Mouse (Mus musculus) thymus, postnatal 25 days (tissue): Measurements from ENCODE around the gene Tox2.
A peak's percentile ranks its signal among the peaks of the same experiment; 100 is the strongest.

ENCODE experiments used
- DNase-seq: peaks from one replicate; pipeline ENCODE4 v3.0.0; 2022

The Tox2 gene

DNA sequence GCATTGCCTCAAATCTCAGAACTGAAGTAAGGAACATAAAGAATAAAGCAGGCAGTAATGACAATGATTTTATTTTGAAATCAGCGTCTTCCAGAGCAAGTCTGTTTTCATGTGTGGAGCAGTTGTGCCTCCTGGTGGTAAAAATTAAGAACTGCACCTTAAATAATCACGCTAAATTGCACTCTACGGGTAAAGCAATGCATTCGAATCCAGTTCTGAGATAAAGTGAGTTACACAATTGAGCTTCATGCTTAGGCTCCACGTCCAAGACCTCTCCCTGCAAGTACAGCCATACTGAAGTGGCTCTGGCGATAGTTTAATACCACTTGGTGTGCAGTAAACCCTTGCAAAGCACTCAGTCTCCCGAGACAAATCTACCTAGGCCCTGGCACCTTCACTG, 127.8 kb downstream of the Tox2 start:
- DNase-seq = peak; percentile 50

DNA sequence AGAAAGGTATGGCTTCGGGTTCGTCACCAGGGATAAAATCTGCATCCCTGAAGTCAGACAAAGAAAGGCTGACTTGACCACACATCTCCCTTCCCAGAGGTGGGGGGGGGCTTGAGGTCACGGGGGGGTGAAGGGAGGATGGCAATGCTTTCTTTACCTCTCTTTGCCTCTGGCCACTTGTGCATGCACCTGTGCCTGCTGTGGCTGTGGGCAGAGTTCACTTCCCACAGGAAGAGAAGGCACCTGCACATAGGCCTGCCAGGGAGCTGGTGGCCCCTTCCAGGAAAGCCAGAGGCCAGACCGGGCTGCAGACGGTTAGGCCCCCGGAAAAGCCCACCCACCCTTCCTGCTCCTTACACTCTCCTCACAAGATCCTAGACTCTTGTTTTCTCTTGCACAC, 128.5 kb downstream of the Tox2 start:
- DNase-seq = no peak

DNA sequence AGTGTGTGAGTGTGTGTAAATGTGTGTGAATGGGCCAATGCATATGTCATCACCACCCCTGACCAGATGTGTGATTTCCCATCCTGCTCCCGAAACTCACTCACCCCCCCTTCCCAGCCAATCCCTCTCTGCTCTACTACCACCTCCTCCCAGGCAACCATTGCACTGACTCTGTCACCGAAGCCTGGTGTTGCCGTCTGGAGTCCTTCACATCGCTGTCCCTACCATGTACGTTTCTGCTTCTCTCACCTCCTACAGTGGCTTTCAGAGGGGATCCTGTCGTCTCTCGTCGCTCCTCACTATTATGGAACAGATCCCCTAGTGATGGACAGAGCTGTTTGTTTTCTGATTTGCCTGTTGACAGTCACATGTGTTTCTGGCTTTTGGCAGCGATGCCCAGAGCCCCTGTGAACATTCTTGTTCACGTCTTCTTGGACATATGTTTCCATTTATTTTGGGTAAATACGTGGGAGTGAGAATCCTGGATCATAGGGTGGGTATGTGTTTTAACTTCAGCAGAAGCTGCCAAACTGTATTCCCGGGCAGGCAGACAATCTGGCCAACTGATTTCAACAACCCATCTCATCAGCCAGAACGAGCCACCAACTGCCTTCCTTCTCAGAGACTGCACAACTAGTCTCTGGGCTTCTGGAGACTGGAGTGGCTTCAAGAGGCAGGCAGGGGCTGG, 129.6 kb downstream of the Tox2 start:
- no peak for DNase-seq

DNA sequence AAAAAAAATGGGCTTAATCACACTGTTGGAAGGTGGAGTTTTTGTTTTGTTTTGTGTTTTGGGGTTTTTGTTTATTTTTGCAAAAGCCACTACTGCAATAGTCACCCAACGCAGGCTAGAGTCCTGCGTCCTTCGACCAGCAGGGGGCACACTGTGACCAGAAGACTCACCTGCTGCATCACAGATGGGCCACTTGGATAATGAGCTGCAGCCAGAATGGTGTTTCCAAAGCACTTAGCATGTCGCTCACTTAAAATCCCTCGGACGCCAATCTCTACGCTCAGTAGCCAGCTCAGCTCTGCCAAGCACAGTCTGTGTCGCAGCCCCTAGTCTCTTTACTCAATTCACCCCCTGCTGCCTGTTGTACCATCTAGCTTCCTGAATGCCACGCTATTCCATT, 137.3 kb downstream of the Tox2 start:
- peak; percentile 51 for DNase-seq

DNA sequence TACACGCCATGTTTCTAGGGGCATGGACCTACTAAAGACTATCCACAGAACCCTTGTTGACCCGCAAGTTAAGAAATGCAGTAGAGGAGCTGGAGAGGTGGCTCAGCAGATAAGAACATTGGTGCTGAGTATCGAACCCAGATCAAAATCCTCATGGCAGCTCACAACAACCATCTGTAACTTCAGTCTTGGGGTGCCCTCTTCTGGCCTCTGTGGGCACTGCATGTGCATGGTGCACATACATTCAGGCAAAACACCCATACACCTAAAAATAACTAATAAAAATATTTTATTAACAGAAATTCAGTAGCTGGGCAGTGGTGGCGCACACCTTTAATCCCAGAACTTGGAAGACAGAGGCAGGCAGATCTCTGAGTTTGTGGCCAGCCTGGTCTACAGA, 140.7 kb downstream of the Tox2 start:
- peak; percentile 66 for DNase-seq

DNA sequence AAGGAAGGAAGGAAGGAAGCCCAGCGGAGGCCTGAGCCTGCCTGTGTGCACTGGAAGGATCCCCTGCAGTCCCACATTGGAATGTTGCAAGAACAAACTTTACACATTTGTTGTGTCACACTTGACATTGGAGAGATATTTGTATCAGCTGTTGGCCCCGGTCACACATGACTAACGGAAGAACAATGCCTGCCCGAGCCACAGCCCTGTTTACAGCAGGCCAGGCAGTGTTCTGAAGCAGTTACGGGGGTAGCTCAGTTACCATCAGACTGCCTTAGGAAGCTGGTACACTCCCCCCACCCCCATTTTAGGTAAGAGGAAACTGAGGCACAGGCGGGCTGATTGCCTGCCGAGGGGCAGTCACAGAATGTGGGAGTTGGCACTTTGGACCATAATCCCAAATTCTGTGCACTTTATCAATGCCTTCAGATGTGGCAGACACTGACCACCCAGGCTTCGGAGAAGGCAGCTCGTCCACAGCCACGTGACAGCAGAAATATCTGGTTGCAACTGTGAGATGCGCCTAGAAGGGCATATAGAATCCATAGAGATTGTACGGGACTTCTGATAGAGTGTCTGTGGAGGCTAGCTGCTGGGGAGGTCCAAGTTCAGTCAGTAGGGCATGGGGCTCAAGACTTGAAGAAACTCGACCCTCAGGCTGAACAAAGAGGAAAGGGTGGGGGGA, 142.2 kb downstream of the Tox2 start:
- no peak for DNase-seq

DNA sequence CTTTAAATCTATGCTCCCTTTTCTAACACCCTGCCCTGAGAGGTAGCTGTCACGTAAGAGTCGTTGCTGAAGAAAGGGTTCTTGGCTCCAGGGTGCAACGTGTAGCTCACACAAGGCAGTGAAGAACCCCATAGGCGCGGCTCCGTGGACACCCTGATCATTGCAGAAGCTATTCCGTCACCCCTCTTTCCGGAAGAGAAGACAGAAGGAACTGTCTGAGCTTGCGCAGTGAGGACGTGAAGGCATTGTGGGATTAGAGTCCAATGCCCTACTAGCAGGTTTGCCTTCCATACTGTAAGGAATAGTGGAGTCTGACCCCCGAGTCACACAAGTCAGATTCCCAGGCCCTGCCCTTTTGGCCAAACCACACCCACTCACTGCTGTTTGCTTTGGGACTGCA, 143.6 kb downstream of the Tox2 start:
- DNase-seq = no peak

DNA sequence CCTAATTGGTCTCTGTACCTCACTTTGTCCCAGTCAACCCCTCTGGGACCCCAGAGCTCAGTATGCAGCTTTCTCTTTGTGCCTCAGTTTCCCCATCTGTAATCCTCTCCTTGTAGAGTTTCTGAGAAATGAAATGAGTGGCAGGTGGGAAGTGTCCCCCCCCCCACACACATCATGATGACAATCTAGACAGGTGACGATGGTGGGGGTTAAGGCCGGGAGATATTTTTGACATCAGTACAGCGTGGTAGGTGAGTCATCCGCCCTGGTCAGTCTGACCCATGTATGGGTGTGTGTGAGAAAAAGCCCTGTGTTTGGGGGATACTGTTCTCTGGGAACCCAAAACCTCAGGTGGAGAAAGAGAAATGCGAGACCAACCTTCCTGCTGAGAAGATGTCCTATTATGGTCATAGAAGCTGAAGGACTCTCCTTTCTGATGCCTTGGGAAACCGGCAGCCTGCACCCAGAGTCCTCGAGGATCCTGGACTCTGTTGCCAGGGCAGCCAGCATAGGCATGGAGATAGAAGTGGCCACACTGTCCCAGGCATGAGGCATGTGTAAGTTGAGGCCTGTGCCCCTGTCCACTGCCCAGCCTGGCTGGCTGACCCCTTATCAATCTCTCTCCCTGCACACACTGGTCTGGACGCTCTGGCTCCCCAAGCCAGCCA, 144.7 kb downstream of the Tox2 start:
- no peak for DNase-seq

DNA sequence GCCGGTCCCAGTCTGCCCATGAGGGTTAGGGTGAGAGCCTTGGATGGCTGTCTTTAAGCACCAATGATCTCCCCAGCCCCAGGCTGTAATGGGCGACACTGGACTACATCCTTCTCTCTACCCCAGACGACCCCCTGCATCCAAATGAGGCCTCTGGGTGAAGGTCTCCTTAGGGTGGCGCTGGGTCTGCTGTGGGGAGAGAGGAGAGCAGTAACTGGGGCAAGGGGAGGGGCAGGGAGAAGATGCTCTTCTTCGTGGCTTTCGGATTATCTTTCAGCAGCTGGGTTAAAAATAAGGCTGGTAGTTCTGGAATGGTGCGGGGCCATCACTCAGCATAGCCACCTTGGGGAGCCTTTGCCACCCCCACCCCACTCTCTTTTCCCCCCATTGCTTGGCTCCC, 145.8 kb downstream of the Tox2 start:
- DNase-seq = no peak

DNA sequence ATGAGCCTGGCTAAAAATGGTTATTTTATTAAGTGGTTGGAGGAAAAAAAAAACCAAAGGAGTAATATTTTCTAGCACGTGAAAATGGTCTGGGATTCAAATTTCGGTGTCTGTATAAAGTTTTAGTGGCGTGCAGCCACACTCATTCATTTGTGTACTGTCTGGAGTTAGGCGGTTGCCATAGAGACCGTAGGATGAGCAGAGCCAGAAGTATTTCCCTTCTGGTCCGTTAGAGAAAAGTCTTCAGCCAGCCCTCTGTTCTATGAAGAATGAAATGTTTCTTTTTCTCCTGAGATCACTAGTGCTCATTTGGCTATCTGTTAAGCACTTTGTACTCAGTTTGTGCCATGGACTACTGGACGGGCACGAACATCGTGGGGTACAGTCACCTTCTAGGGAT, 146.5 kb downstream of the Tox2 start:
- no peak for DNase-seq

DNA sequence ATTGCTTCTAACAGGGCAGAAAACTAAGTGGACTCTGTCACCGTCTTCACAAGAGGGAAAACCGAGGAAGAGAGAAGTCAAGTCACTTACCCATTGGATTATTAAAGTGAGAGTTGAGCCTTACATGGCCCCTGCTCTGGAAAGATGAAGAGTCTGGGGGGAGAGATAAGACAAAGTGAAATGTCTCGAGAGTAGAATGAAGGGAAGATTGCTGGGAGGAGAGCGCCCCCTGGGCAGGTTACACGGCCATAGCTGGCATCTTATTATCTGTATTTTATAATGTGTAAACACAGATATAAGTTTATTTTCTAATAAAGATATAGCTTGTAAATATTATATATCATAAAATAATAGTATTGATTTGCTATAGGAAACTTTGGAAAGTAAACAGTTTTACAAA, 147.5 kb downstream of the Tox2 start:
- DNase-seq = no peak

DNA sequence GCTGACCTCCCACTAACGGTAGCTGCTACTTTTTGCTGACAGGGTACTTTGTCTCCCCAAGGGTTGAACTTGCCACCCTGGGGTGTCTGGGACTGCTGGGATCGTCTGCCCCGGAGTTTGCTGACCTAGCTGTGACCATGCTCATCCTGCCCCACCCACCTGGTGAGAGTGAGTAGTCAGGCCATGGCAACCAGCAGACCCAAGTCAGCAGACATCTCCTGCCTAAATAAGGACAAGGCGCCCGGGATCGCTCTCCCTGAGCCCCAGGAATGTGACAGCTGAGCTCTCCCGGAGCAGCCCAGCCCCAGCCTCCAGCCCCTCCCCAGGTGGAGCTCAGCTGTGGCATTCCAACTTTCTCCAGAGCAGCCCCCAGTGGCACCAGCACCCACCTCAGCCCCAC, 150.8 kb downstream of the Tox2 start:
- DNase-seq = no peak

DNA sequence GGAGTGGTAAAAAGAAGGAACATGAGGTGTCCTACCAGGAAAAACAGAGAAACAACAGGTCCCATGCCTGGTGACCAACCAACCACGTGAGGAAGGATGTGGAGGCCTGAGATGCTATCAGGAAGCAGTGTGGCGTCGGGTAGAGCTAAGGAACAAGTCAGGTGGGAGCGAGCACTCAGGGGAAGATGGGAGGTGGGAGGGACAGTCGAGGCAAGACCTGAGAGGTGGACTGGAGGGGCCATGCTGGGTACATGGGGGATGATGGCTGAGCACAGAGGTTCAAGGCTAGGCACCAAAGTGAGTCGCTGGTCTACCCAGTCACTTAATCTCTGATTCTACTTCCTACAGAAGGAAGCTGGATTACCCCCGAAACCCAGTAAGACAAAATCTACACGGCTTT, 152.7 kb downstream of the Tox2 start:
- DNase-seq = no peak

DNA sequence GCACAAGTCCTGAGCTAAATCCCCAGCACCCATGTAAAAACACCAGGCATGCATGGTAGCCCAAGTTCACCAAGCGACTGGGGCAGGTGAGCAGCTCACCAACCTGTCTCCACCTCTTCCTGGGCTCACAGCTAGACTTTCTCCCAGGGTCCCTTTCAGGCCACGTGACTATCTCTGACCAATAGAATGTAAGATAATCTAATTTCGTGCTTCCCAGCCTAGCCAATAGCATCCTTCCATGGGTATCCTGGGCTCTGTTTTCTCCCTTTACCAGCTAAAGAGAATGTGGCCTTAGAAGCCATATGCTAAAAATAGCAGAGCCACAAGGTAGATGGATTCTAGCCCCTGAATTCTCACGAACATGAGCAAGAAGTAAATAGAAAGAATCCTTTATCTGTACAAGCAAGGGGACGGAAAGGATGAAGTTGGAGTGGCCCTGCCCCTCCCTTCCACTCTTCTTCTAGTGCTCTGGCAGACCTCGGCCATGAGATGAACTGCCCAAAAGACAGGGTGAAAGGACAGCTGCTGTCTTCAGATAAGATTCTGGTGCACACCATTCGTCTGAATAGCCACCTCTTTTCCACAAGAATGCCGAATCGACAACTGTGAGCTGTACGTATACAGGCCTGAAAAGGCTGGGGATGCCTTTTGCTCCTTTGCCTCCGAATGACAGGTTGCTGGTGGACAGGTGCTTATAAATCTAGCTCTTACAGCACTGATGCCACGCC, 153.4 kb downstream of the Tox2 start:
- DNase-seq = no peak

DNA sequence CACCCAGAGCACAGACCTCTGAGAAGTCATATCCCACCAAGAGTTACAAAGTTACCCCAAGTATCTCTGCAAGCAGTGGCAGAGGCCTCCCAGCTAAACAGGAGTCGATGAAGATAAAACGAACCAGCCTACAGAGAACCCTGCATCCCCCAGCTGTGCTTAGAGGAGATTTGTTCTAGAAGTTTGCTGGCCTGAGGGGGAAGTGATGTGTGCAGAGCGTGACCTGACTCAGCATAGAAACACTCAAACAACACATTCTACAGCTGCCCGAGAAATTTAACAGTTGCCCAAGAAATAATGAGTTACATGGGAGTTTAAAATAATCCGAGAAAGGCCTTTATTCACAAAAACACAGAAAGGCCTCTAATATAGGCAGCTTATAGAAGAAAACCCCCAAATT, 155.7 kb downstream of the Tox2 start:
- no peak for DNase-seq

DNA sequence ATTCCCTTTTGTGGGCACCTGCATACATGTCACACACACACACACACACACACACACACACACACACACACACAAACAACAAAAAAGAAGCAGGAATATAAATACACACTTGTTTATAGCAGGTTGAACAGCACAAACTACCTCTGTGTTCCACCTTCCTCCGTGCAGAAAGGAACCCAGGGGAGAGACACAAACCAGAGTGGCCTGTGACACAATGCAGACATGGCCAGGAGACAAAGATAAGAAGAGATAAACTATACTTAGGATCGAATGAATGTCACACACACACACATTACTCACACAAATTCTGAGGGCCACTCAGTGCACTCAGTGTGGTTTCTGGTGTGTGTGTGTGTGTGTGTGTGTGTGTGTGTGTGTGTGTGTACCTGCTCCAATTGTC, 156.3 kb downstream of the Tox2 start:
- DNase-seq = no peak

DNA sequence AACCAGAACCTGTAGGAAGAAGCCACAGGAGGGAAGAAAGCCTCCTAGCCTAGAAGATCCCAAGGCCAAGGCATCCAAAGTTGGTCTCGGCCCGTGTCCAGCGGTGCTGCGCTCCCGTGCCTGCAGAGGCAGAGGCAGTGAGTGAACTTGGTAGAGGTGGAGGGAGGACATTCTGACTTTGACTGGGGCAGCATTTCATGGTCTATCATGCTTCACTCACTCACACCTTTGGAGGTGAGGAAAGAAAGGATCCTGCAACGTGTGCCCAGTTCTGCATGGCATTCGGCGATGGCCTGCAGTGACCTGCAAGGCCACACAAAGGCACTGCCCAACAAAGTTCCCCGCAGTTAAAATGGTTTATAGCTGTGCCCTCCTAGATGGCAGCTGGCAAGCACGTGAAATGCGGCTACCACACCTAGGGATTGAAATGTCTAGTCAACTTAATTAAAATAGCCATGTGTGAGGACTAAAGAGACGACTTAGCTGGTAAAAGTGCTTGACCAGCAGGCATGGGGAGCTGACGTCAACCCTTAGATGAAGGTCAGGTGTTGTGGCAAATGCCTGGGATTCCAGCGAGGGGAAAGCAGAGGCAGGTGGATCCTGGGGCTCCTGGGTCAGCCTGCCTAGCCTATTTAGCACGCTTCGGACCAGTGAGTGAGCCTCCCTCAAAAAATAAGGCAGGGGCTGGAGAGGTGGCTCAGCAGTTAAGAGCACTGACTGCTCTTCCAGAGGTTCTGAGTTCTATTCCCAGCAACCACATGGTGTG, 158.1 kb downstream of the Tox2 start:
- no peak for DNase-seq

DNA sequence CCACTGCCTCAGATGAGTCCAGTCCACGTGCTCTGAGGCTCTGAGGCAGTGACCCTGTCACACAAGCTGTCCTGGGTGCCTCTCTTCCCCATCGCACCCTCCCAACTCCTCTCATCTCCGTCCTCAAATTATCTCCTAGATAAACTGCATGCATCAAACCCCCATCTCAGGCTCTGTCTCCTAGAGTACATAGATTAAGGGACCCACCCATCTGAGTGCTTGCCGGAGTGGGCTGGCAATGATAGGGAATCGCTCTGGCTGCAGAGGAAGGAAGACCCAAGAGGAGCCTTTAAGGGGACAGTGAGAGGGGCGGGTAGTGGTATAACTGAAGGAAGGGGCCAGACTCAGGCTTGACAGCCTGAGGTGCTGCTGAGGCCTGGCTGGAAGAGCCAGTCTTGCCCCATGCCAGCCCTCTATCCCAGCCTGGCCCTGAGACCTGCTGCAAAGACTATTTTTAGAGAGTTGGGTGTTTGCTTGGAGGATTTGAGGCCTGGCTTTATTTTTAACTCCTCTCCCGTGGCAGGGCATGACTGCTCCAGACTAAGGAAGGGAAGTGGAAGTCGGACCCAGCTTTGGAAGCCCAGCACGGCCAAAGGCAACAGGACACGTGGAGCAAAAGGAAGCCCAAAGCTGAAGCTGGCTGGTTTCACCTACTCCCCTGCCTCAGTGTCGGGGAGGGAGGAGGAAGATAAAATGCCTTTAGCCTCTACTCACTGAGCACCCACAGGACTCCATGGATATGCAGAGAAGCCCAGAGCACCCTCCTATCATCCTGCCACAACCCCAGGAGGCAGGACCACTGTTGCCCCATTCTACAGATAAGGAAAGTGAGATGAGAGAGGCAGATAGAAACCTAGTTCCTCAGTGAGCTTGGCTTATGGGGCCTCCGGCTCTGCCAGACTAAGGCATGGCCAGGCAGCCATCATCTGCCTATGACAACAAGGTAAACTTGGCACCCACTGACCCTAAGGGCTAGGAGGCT, 160.3 kb downstream of the Tox2 start:
- DNase-seq = no peak

DNA sequence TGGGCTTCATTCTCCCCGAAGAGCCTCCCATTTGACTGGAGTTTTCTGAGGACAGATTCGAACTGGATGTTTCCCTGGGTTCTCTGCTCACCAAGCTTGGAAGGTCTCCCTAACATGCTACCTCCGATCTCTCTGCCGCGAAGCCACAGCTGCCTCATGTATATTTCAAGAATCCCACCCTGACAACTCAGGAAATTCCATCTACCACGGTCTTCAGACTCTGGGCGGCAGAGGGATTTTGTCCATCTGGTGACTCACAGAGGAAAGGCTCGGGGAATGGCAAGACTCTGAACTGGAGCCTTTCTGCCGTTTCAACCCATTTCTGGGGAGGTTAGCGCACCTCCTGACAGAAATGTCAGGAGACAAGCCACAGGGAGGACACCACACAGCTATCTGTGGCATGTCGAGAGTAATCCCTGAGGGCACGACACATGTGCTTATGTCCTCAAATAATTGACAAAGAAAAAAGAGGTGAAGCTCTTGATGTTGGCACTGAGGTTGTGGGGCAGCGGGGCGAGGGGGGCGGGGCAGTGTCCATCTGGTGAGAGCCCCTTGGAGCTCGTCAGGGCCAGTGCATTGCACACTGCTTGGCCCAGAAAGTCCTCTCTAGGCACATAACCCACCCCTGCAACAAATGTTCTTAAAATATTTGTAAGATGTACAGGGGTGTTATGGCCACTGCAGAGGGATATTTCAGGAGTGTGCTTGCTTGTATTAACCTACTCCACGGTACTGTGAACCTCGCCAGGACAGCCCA, 162.0 kb downstream of the Tox2 start:
- no peak for DNase-seq

DNA sequence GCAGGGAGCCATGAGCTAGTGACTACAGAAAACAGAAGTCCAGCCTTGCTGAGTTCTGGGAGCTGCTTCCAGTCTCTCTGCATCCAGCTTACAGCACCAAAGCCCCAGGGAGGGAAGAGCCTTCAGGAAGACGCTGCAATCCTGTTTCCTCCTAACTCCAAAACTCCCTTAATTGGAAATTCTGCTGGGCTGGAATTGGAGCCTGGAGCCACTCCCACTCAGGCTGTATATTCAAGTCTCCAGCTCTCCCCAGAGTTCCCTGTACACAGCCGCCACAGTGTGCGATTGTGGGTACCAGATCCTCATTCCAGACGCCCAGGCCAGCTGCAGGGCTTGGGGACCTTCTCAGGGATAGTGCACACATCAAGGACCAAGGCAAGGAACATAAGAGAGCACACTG, 167.2 kb downstream of the Tox2 start:
- no peak for DNase-seq

DNA sequence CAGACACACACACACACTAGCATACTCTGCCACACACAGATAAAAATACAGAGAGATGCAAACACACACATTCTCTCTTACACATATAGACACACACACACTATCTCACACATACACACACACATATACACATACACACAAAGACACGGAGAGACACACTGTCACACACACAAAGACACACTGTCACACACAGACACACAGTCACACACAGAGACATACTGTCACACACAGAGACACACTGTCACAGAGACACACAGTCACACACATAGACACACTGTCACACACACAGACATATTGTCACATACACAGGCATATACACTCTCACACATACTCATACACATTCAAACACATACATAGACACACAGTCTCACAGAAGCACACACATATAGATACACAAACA, 169.7 kb downstream of the Tox2 start:
- no peak for DNase-seq
